Mouse (Mus musculus) kidney, adult 2 months (tissue): ENCODE data around the gene Pla2g2c. TPM values are rescaled to one million over a fixed set of nuclear protein-coding genes. Genes with fewer than 3 reads are reported as not detected.

Experiments
- DNase-seq: peaks from one replicate; pipeline ENCODE4 v3.0.0; 2021
- H3K27ac ChIP-seq: fragments of 200-500 bp; 2 replicates; pipeline ENCODE4 v1.5.1; 2012; ENCODE audit warnings: low read depth, low read length, control low read depth, inconsistent platforms; ENCODE audit not compliant: insufficient read depth
- H3K27me3 ChIP-seq: fragments of 200-500 bp; replicated peaks from 2 replicates; pipeline ENCODE4 v1.6.1; 2012; ENCODE audit warnings: mild to moderate bottlenecking, moderate library complexity, low read length, inconsistent platforms; ENCODE audit not compliant: control insufficient read depth, insufficient read depth
- H3K36me3 ChIP-seq: fragments of 200-500 bp; 2 replicates; pipeline ENCODE4 v1.6.1; 2012; ENCODE audit warnings: mild to moderate bottlenecking, moderate library complexity, low read length, inconsistent platforms; ENCODE audit not compliant: control insufficient read depth, insufficient read depth
- H3K4me1 ChIP-seq: fragments of 200-500 bp; 2 replicates; pipeline ENCODE4 v1.6.1; 2011; ENCODE audit warnings: low read length; ENCODE audit not compliant: control insufficient read depth, insufficient read depth
- H3K4me3 ChIP-seq: fragments of 200-500 bp; 2 replicates; pipeline ENCODE4 v1.5.1; 2011; ENCODE audit warnings: mild to moderate bottlenecking, low read depth, low read length, control low read depth; ENCODE audit not compliant: insufficient read depth
- CTCF ChIP-seq: fragments of 200-500 bp; conservative IDR thresholded peaks from 2 replicates; pipeline ENCODE4 v1.5.1; 2011; ENCODE audit warnings: low read depth, mild to moderate bottlenecking, control low read depth, low read length, moderate library complexity, mixed read lengths; ENCODE audit not compliant: insufficient read depth, insufficient read length
- POLR2A ChIP-seq: fragments of 200-500 bp; IDR thresholded peaks from one replicate; pipeline ENCODE4 v1.6.1; 2011; ENCODE audit warnings: low read depth, low read length, control low read depth
- WGBS: fragments of 180-500 bp; shearing (Covaris S2); methylation state at CpG from one replicate; pipeline ENCODE4 v1.1.7; 2018; 5-methylcytosine and 5-hydroxymethylcytosine counted together
- polyA plus RNA-seq: library from polyadenylated mRNA; depleted of rRNA; stranded (reverse); fragments of >200 nt; gene quantifications from 2 replicates; pipeline ENCODE4 v1.2.3, GENCODE M21; 2012

The Pla2g2c gene
- polyA plus RNA-seq, 1 experiment = 1.2 TPM

- no peaks in the 10 kb centered on the region for H3K27me3 ChIP-seq
- no peaks in the 10 kb centered on the region for H3K4me1 ChIP-seq
- TF ChIP-seq CTCF (no peak), POLR2A (no peak)
- H3K36me3 ChIP-seq = no peaks in the 10 kb centered on the region
- no peak overlapping the region for H3K27ac ChIP-seq
- H3K4me3 ChIP-seq = no peak overlapping the region
- 90% methylated on average over 4 of the region's 4 CpGs for WGBS
- no peak for DNase-seq
Measured at GRCm38 (mm10) chr4:138734863-138735262, 10.3 kb downstream of the Pla2g2c start.

GRCm38 (mm10) chr4:138737031-138737430, 12.4 kb downstream of the Pla2g2c start, which contains the start of gene Ubxn10:
Gene Ubxn10, minus strand, starts transcription at chr4:138737167.
- Histone ChIP-seq H3K27ac (no peak within 1 kb of the TSS), H3K4me3 (no peak within 1 kb of the TSS), H3K27me3 (no peaks in the 10 kb centered on the region), H3K4me1 (no peaks in the 10 kb centered on the region), H3K36me3 (no peaks in the 10 kb centered on the region)
- TF ChIP-seq POLR2A = no peak
- TF ChIP-seq CTCF = no peak
- DNase-seq = no peak
- WGBS = 56% methylated on average over 7 of the region's 7 CpGs

- TF ChIP-seq CTCF = no peak
- TF ChIP-seq POLR2A = no peak
- Histone ChIP-seq H3K27ac (no peak overlapping the region), H3K4me1 (no peaks in the 10 kb centered on the region), H3K36me3 (no peaks in the 10 kb centered on the region), H3K4me3 (no peak overlapping the region), H3K27me3 (no peaks in the 10 kb centered on the region)
- WGBS = 56% methylated on average over 7 of the region's 7 CpGs
- no peak for DNase-seq
Measured at GRCm38 (mm10) chr4:138739136-138739851, 14.7 kb downstream of the Pla2g2c start.

GRCm38 (mm10) chr4:138745884-138746283, 21.3 kb downstream of the Pla2g2c start:
- TF ChIP-seq POLR2A = no peak
- TF ChIP-seq CTCF = no peak; the same call in 1 of the 2 replicates
- DNase-seq = peak; percentile 64
- no peaks in the 10 kb centered on the region for H3K36me3 ChIP-seq
- no peak overlapping the region for H3K27ac ChIP-seq
- H3K4me3 ChIP-seq = no peak overlapping the region
- H3K27me3 ChIP-seq = no peaks in the 10 kb centered on the region
- H3K4me1 ChIP-seq = no peaks in the 10 kb centered on the region
- 44% methylated on average over 4 of the region's 4 CpGs for WGBS

GRCm38 (mm10) chr4:138746866-138747265, 22.3 kb downstream of the Pla2g2c start:
- no peak for DNase-seq
- TF ChIP-seq POLR2A = no peak
- no peak for TF ChIP-seq CTCF
- no peaks in the 10 kb centered on the region for H3K27me3 ChIP-seq
- no peak overlapping the region for H3K4me3 ChIP-seq
- 86% methylated on average over 9 of the region's 9 CpGs for WGBS
- H3K4me1 ChIP-seq = no peaks in the 10 kb centered on the region
- no peak overlapping the region for H3K27ac ChIP-seq
- no peaks in the 10 kb centered on the region for H3K36me3 ChIP-seq

GRCm38 (mm10) chr4:138747851-138748250, 23.3 kb downstream of the Pla2g2c start:
- Histone ChIP-seq H3K4me3 (no peak overlapping the region), H3K4me1 (no peaks in the 10 kb centered on the region), H3K27ac (no peak overlapping the region), H3K27me3 (no peaks in the 10 kb centered on the region), H3K36me3 (no peaks in the 10 kb centered on the region)
- TF ChIP-seq CTCF = no peak
- no peak for TF ChIP-seq POLR2A
- no peak for DNase-seq
- whole genome bisulfite sequencing = 42% methylated on average over 10 of the region's 10 CpGs

GRCm38 (mm10) chr4:138748369-138749072, 23.9 kb downstream of the Pla2g2c start:
- Histone ChIP-seq H3K4me3 (no peak overlapping the region), H3K27me3 (no peaks in the 10 kb centered on the region), H3K27ac (no peak overlapping the region), H3K36me3 (no peaks in the 10 kb centered on the region), H3K4me1 (no peaks in the 10 kb centered on the region)
- WGBS = 54% methylated on average over 8 of the region's 8 CpGs
- peak; percentile 55 for DNase-seq
- peak; percentile 77 for TF ChIP-seq CTCF
- no peak for TF ChIP-seq POLR2A
